ENCODE assay signal across 35 mouse cellular contexts in the genomic region with DNA sequence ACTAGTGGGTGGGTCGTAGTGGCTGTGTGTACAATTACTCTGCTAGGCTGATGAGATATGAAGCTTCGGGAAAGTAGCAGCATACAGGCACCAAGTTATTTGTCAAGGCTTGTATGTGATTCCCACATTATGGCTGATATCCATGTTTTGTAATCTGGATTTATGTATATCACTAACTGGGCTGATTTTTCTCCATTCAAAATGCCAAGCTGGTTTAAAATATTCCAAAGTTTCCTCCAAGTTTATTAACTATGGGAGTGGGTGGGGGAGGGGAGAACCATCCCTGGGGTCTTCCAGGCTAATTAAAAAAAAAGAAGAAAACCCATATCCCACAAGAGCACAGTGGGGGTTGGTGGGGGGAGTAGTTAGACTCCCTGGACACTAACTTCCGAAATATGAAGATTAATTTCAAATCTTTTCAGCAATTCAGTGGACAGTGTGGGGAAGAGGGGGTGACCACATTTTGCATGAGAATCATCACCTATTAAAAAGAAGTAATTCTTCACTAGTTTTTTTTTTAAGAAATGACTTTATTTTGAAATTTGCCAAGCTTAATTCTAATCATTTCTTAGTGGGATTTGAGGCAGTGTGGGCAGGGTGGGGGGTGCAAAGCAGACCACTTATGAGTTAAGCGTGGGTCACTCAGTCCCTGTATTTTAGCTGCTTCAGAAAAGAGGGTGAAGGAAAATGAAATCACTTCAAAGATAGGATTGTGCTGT. TPM values are rescaled to one million over a fixed set of nuclear protein-coding genes. Genes with fewer than 3 reads are reported as not detected.
DNase-seq lines count a peak whose midpoint lies in the region; ATAC-seq lines count a peak whose summit lies in the region.
"Had no signal": no experiment of that assay in that cellular context is flagged by ENCODE, and none has a peak within 500 bp of the region (broad histone marks: within the 10 kb centered on the region; RNA-seq: fewer than 3 reads in every experiment).

No protein-coding gene starts in this region.

- H3K27ac ChIP-seq in hindbrain, embryonic 10.5 days, result no peak overlapping the region
- no peak overlapping the region for H3K27ac ChIP-seq in hindbrain, embryonic 13.5 days
- no peak overlapping the region for H3K27ac ChIP-seq in forebrain, embryonic 14.5 days (ENCODE audit: low read depth, low read length)
- H3K27ac ChIP-seq in midbrain, embryonic 14.5 days (replicated peaks; ENCODE audit: low read depth, low read length), result peak overlapping the region; percentile 91
- H3K27ac ChIP-seq: embryonic facial prominence, embryonic 13.5 days; heart, embryonic 10.5 days; heart, embryonic 15.5 days; liver, embryonic 14.5 days; macrophage; neural tube, embryonic 12.5 days; stomach, postnatal 0 days had no signal

- H3K9me3 ChIP-seq in hindbrain, embryonic 10.5 days, result no peaks in the 10 kb centered on the region
- no peaks in the 10 kb centered on the region for H3K9me3 ChIP-seq in hindbrain, embryonic 13.5 days
- no peaks in the 10 kb centered on the region for H3K9me3 ChIP-seq in forebrain, embryonic 14.5 days (replicated peaks; ENCODE audit: control insufficient read depth, low read length)
- no peaks in the 10 kb centered on the region for H3K9me3 ChIP-seq in midbrain, embryonic 14.5 days (ENCODE audit: control insufficient read depth, low read length)
- H3K9me3 ChIP-seq: embryonic facial prominence, embryonic 13.5 days; G1E; heart, embryonic 10.5 days; heart, embryonic 15.5 days; neural tube, embryonic 12.5 days had no signal

- H3K4me2 ChIP-seq in hindbrain, embryonic 13.5 days, result no peak overlapping the region
- peak overlapping the region; percentile 21; the same call in 1 of the 2 replicates for H3K4me2 ChIP-seq in forebrain, embryonic 14.5 days (ENCODE audit: low read length)
- H3K4me2 ChIP-seq in midbrain, embryonic 14.5 days (ENCODE audit: low read length), result peak overlapping the region; percentile 86
- H3K4me2 ChIP-seq: embryonic facial prominence, embryonic 13.5 days; heart, embryonic 15.5 days; neural tube, embryonic 12.5 days had no signal

- H3K4me1 ChIP-seq in hindbrain, embryonic 10.5 days (replicated peaks), result peaks cover 28% of the 10 kb centered on the region
- H3K4me1 ChIP-seq in hindbrain, embryonic 13.5 days (replicated peaks), result peaks cover 22% of the 10 kb centered on the region
- peaks cover 4% of the 10 kb centered on the region; the same call in 1 of the 2 replicates for H3K4me1 ChIP-seq in forebrain, embryonic 14.5 days (ENCODE audit: control insufficient read depth, insufficient read depth, low read length)
- H3K4me1 ChIP-seq in midbrain, embryonic 14.5 days (ENCODE audit: control insufficient read depth, insufficient read depth, low read length), result peaks cover 14% of the 10 kb centered on the region

- WGBS in hindbrain, embryonic 10.5 days, result 43% methylated on average over 4 of the region's 4 CpGs
- 36% methylated on average over 4 of the region's 4 CpGs for WGBS in hindbrain, embryonic 13.5 days
- WGBS in forebrain, embryonic 14.5 days, result 18% methylated on average over 4 of the region's 4 CpGs
- WGBS in midbrain, embryonic 14.5 days, result 11% methylated on average over 4 of the region's 4 CpGs

- H3K4me3 ChIP-seq in hindbrain, embryonic 10.5 days, result peak overlapping the region; percentile 23; the same call in 1 of the 2 replicates
- no peak overlapping the region for H3K4me3 ChIP-seq in hindbrain, embryonic 13.5 days
- H3K4me3 ChIP-seq in forebrain, embryonic 14.5 days (ENCODE audit: low read depth, low read length), result no peak overlapping the region
- peak overlapping the region; percentile 58 for H3K4me3 ChIP-seq in midbrain, embryonic 14.5 days (replicated peaks; ENCODE audit: low read depth, low read length)
- H3K4me3 ChIP-seq: embryonic facial prominence, embryonic 13.5 days; heart, embryonic 10.5 days; heart, embryonic 15.5 days; myocyte; neural tube, embryonic 12.5 days had no signal

- peaks cover 100% of the 10 kb centered on the region for H3K27me3 ChIP-seq in hindbrain, embryonic 10.5 days (ENCODE audit: insufficient read depth, poor library complexity, severe bottlenecking)
- H3K27me3 ChIP-seq in hindbrain, embryonic 13.5 days, result peaks cover 98% of the 10 kb centered on the region
- H3K27me3 ChIP-seq in forebrain, embryonic 14.5 days (replicated peaks; ENCODE audit: control insufficient read depth, insufficient read depth, low read length), result peaks cover 73% of the 10 kb centered on the region
- H3K27me3 ChIP-seq in midbrain, embryonic 14.5 days (ENCODE audit: control insufficient read depth, insufficient read depth, low read length), result peaks cover 7% of the 10 kb centered on the region; the same call in 1 of the 2 replicates

- no peak overlapping the region for H3K9ac ChIP-seq in hindbrain, embryonic 13.5 days
- H3K9ac ChIP-seq in forebrain, embryonic 14.5 days (ENCODE audit: low read length), result no peak overlapping the region
- H3K9ac ChIP-seq in midbrain, embryonic 14.5 days (replicated peaks; ENCODE audit: low read length), result peak overlapping the region; percentile 76; the same call in 1 of the 2 replicates
- H3K9ac ChIP-seq: embryonic facial prominence, embryonic 13.5 days; heart, embryonic 15.5 days; liver, embryonic 14.5 days; neural tube, embryonic 12.5 days had no signal

- no peaks in the 10 kb centered on the region for H3K36me3 ChIP-seq in hindbrain, embryonic 10.5 days
- H3K36me3 ChIP-seq in hindbrain, embryonic 13.5 days, result no peaks in the 10 kb centered on the region
- no peaks in the 10 kb centered on the region for H3K36me3 ChIP-seq in forebrain, embryonic 14.5 days (ENCODE audit: control insufficient read depth, insufficient read depth, low read length)
- H3K36me3 ChIP-seq in midbrain, embryonic 14.5 days (ENCODE audit: control insufficient read depth, insufficient read depth, low read length), result no peaks in the 10 kb centered on the region
- H3K36me3 ChIP-seq: embryonic facial prominence, embryonic 13.5 days; G1E; heart, embryonic 10.5 days; heart, embryonic 15.5 days; neural tube, embryonic 12.5 days had no signal

- DNase-seq in embryo, embryonic 9.5 days (ENCODE audit: extremely low spot score), result peak; percentile 8
- DNase-seq in embryo, embryonic 10 days (ENCODE audit: low spot score), result no peak
- DNase-seq in hindbrain, embryonic 10.5 days (ENCODE audit: low spot score), result no peak
- DNase-seq in forebrain, embryonic 14.5 days (ENCODE audit: low spot score), result no peak
- DNase-seq in midbrain, embryonic 14.5 days, result peak; percentile 57
- DNase-seq in cerebellum, adult 11-12 months, result no peak
- DNase-seq: adrenal gland, postnatal 10 days; gastrocnemius, postnatal 14 days; kidney, adult 11 months; kidney, postnatal 14 days; liver; lung, adult 2 months; lung, postnatal 10 days; right cerebral cortex, postnatal 4 days; thymus, adult 18-20 months; thymus, postnatal 36 days had no signal

- no peak for ATAC-seq in hindbrain, embryonic 13.5 days (ENCODE audit: low FRiP score)
- ATAC-seq in forebrain, embryonic 14.5 days, result no peak
- no peak for ATAC-seq in midbrain, embryonic 14.5 days (ENCODE audit: low FRiP score, low TSS enrichment)
- no peak for ATAC-seq in monocyte, adult 5-6 weeks (replicated peaks; ENCODE audit: insufficient number of reproducible peaks, low FRiP score, low TSS enrichment, poor library complexity, severe bottlenecking)
- ATAC-seq: inflammation-experienced regulatory T-cells, adult 6 months; Patski had no signal

RNA-seq across cellular contexts. Expression of a gene that starts 2.7 kb away (rescaled TPM):
- 15.4 and 19.3 TPM in 2 replicates for polyA plus RNA-seq in hindbrain, embryonic 10.5 days (2016; fragmentation: Nextera tagmentation; extraction: Ambion mirVana)
- 22.8 and 24.1 TPM in 2 replicates for polyA plus RNA-seq in hindbrain, embryonic 13.5 days (2015; fragmentation: Nextera tagmentation; extraction: Ambion mirVana)
- 18.1 and 19.0 TPM in 2 replicates for polyA plus RNA-seq in forebrain, embryonic 14.5 days (2014; fragmentation: Nextera tagmentation; extraction: Ambion mirVana)
- 103 and 129 TPM in 2 replicates for polyA plus RNA-seq in midbrain, embryonic 14.5 days (2014; fragmentation: Nextera tagmentation; extraction: Ambion mirVana)
- not detected in 3 replicates for total RNA-seq in monocyte, adult 5-6 weeks (2017)
- total RNA-seq: adrenal gland, postnatal 10 days; gastrocnemius, postnatal 14 days; granulocyte monocyte progenitor cell, adult 5-6 weeks; heart, postnatal 25 days; megakaryocyte-erythroid progenitor cell, adult 5-6 weeks had no signal
- polyA plus RNA-seq: G1E; heart, embryonic 15.5 days; inflammation-experienced regulatory T-cells, adult 6 months; kidney, embryonic 14.5 days; limb, embryonic 11.5 days; lung, adult 2 months; macrophage; myocyte; neural tube, embryonic 12.5 days; Patski; spleen, adult 2 months; stomach, postnatal 0 days had no signal

Comparison
In these comparisons a context has a peak if more than half of its experiments do, and no peak if none do; other contexts are left out.
1. DNase-seq: peak in embryo, embryonic 9.5 days (single experiment) and midbrain, embryonic 14.5 days (single experiment); none in embryo, embryonic 10 days (single experiment), hindbrain, embryonic 10.5 days (single experiment), forebrain, embryonic 14.5 days (single experiment) and cerebellum, adult 11-12 months (single experiment).
2. H3K4me3 ChIP-seq: peak in hindbrain, embryonic 10.5 days (single experiment) and midbrain, embryonic 14.5 days (single experiment); none in hindbrain, embryonic 13.5 days (single experiment) and forebrain, embryonic 14.5 days (single experiment).